Mouse (Mus musculus) heart, postnatal 4 days (tissue): ENCODE measurements around the gene Rnf31. TPM values are rescaled to one million over a fixed set of nuclear protein-coding genes. Genes with fewer than 3 reads are reported as not detected.

ENCODE experiments used
- DNase-seq: peaks from one replicate; pipeline ENCODE4 v3.0.0; 2021
- total RNA-seq, 2 experiments: library from RNA; stranded (reverse); gene quantifications; 2 replicates each; pipeline ENCODE4 v1.2.3; 2021

The Rnf31 gene
- total RNA-seq, 2 experiments from 2014 or later: 25.9 to 27.9 TPM

DNA sequence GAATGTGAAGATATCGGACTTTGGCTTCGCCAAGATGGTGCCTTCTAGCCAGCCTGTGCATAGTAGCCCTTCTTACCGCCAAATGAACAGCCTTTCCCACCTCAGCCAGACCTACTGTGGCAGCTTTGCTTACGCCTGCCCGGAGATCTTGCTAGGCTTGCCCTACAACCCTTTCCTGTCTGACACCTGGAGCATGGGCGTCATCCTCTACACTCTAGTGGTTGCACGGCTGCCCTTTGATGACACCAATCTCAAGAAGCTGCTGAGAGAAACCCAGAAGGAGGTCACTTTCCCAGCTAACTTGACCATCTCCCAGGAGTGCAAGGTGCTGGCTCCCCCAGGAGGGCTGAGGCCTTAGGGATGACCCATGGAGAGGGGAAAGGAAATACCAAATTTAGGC lies 60.0 kb downstream of the Rnf31 start:
- no peak for DNase-seq

Other genes starting within 250 kb of the Rnf31 start
- gene Dhrs4, start 113.0 kb upstream of the Rnf31 start, total RNA-seq: 100 to 1,000 TPM; 102 to 115 TPM
- 1 to 10 TPM; 2.9 to 5.9 TPM for gene Carmil3, start 101.1 kb upstream of the Rnf31 start, total RNA-seq
- under 1 TPM in 1 of 2 experiments, not detected in 1; 0.12 TPM for gene Cpne6, start 81.3 kb upstream of the Rnf31 start, total RNA-seq
- not detected for gene Nrl, start 66.7 kb upstream of the Rnf31 start, total RNA-seq
- gene Pck2, start 51.4 kb upstream of the Rnf31 start, total RNA-seq: 10 to 100 TPM; 19.7 to 21.5 TPM
- gene Dcaf11, start 31.7 kb upstream of the Rnf31 start, total RNA-seq: 10 to 100 TPM; 60.8 to 63.0 TPM
- gene A730061H03Rik, start 31.3 kb upstream of the Rnf31 start, total RNA-seq: not detected
- 100 to 1,000 TPM; 122 to 152 TPM for gene Fitm1, start 16.1 kb upstream of the Rnf31 start, total RNA-seq
- 100 to 1,000 TPM; 232 to 244 TPM for gene Psme1, start 13.6 kb upstream of the Rnf31 start, total RNA-seq
- 10 to 100 TPM; 37.3 to 40.1 TPM for gene Emc9, start 6.4 kb upstream of the Rnf31 start, total RNA-seq
- gene Psme2, start 595 bp upstream of the Rnf31 start, total RNA-seq: 100 to 1,000 TPM; 127 to 153 TPM
- gene Irf9, start 11.9 kb downstream of the Rnf31 start, total RNA-seq: 1 to 10 TPM; 7.6 to 9.9 TPM
- under 1 TPM; 0.43 to 0.54 TPM for gene Rec8, start 26.3 kb downstream of the Rnf31 start, total RNA-seq
- gene Ipo4, start 44.2 kb downstream of the Rnf31 start, total RNA-seq: 10 to 100 TPM; 64.6 to 67.1 TPM
- gene Gm49378, start 46.2 kb downstream of the Rnf31 start, total RNA-seq: 1 to 10 TPM; 3.7 to 4.3 TPM
- gene Tm9sf1, start 52.1 kb downstream of the Rnf31 start, total RNA-seq: 10 to 100 TPM; 60.1 to 72.3 TPM
- gene Tssk4, start 58.5 kb downstream of the Rnf31 start, total RNA-seq: 1 to 10 TPM; 1.1 to 1.2 TPM
- gene Mdp1, start 68.8 kb downstream of the Rnf31 start, total RNA-seq: 10 to 100 TPM; 63.2 to 66.7 TPM
- gene Gmpr2, start 80.2 kb downstream of the Rnf31 start, total RNA-seq: 10 to 100 TPM; 16.6 to 21.0 TPM
- gene Nedd8, start 80.4 kb downstream of the Rnf31 start, total RNA-seq: 100 to 1,000 TPM; 296 to 328 TPM
- 10 to 100 TPM; 23.4 to 25.7 TPM for gene Tinf2, start 90.1 kb downstream of the Rnf31 start, total RNA-seq
- under 1 TPM; 0.20 to 0.50 TPM for gene Tgm1, start 122.2 kb downstream of the Rnf31 start, total RNA-seq
- 10 to 100 TPM; 13.1 to 13.9 TPM for gene Rabggta, start 130.6 kb downstream of the Rnf31 start, total RNA-seq
- gene Dhrs1, start 154.0 kb downstream of the Rnf31 start, total RNA-seq: 10 to 100 TPM; 46.0 to 51.4 TPM
- 10 to 100 TPM; 17.8 to 18.3 TPM for gene Nop9, start 154.0 kb downstream of the Rnf31 start, total RNA-seq
- 1 to 10 TPM; 1.2 to 2.2 TPM for gene Cideb, start 166.8 kb downstream of the Rnf31 start, total RNA-seq
- gene Ltb4r2, start 169.7 kb downstream of the Rnf31 start, total RNA-seq: under 1 TPM; 0.11 to 0.26 TPM
- gene Ltb4r1, start 174.3 kb downstream of the Rnf31 start, total RNA-seq: under 1 TPM; 0.50 TPM
- 10 to 100 TPM; 18.9 to 22.3 TPM for gene Adcy4, start 192.4 kb downstream of the Rnf31 start, total RNA-seq
- 10 to 100 TPM; 10.6 to 14.0 TPM for gene Ripk3, start 197.2 kb downstream of the Rnf31 start, total RNA-seq
- gene Nfatc4, start 231.4 kb downstream of the Rnf31 start, total RNA-seq: 10 to 100 TPM; 12.7 to 13.3 TPM